Mouse (Mus musculus) forebrain, embryonic 13.5 days (tissue): ENCODE data around the gene Gbgt1. TPM values are rescaled to one million over a fixed set of nuclear protein-coding genes. Genes with fewer than 3 reads are reported as not detected.
"Not testable (repeated sequence)": the region's sequence is repeated elsewhere in the genome, so short reads cannot be mapped to it uniquely, and the experiment has no call there.

ENCODE experiments used
- ATAC-seq: fragments of 200-750 bp; cut with Nextera tagmentation; 2 replicates; pipeline ENCODE4 v1.8.0; 2017
- H3K27ac ChIP-seq: fragments of 300-500 bp; sonication (generic); 2 replicates; pipeline ENCODE4 v1.5.1; 2015; ENCODE audit warnings: inconsistent platforms, mild to moderate bottlenecking, moderate library complexity
- H3K27me3 ChIP-seq: fragments of 300-500 bp; sonication (generic); 2 replicates; pipeline ENCODE4 v1.6.1; 2015; ENCODE audit warnings: mild to moderate bottlenecking, inconsistent platforms
- H3K36me3 ChIP-seq: fragments of 300-500 bp; sonication (generic); 2 replicates; pipeline ENCODE4 v1.6.1; 2015; ENCODE audit warnings: mild to moderate bottlenecking, inconsistent platforms; ENCODE audit not compliant: poor library complexity, severe bottlenecking
- H3K4me1 ChIP-seq: fragments of 300-500 bp; sonication (generic); 2 replicates; pipeline ENCODE4 v1.6.1; 2015; ENCODE audit warnings: inconsistent platforms
- H3K4me2 ChIP-seq: fragments of 300-500 bp; sonication (generic); 2 replicates; pipeline ENCODE4 v1.6.1; 2015; ENCODE audit warnings: inconsistent platforms, mild to moderate bottlenecking, moderate library complexity
- H3K4me3 ChIP-seq: fragments of 300-500 bp; sonication (generic); 2 replicates; pipeline ENCODE4 v1.5.1; 2015; ENCODE audit warnings: mild to moderate bottlenecking, inconsistent platforms
- H3K9ac ChIP-seq: fragments of 300-500 bp; sonication (generic); 2 replicates; pipeline ENCODE4 v1.6.1; 2015; ENCODE audit warnings: mild to moderate bottlenecking, inconsistent platforms
- H3K9me3 ChIP-seq: fragments of 300-500 bp; sonication (generic); replicated peaks from 2 replicates; pipeline ENCODE4 v1.6.1; 2016; ENCODE audit warnings: inconsistent platforms
- WGBS: fragments of 180-500 bp; shearing (Covaris S2); methylation state at CpG from one replicate; pipeline ENCODE4 v1.1.7; 2015; 5-methylcytosine and 5-hydroxymethylcytosine counted together
- polyA plus RNA-seq: library from polyadenylated mRNA; unstranded; fragments of >200 nt; fragmentation: Nextera tagmentation; extraction: Ambion mirVana; gene quantifications from 2 replicates; pipeline ENCODE4 v1.2.1, GENCODE M21; 2015

The Gbgt1 gene
- polyA plus RNA-seq, 1 experiment from 2014 or later, result not detected

- H3K4me3 ChIP-seq, result no peak within 1 kb of the TSS
- no peaks in the 10 kb centered on the region for H3K36me3 ChIP-seq
- no peaks in the 10 kb centered on the region for H3K27me3 ChIP-seq
- ATAC-seq, result no peak
- WGBS, result 78% methylated on average over 3 of the region's 3 CpGs
- H3K9ac ChIP-seq, result no peak within 1 kb of the TSS
- H3K4me1 ChIP-seq, result no peaks in the 10 kb centered on the region
- H3K9me3 ChIP-seq, result no peaks in the 10 kb centered on the region
- H3K27ac ChIP-seq, result no peak within 1 kb of the TSS
- H3K4me2 ChIP-seq, result no peak within 1 kb of the TSS
Measured at GRCm38 (mm10) chr2:28505795-28506194, 9.1 kb downstream of the Gbgt1 start, which contains the start of gene Gm10134. TSS of gene Gm10134 (plus strand) at chr2:28506095.

GRCm38 (mm10) chr2:28506291-28506690 lies 9.6 kb downstream of the Gbgt1 start:
- no peaks in the 10 kb centered on the region for H3K36me3 ChIP-seq
- WGBS, result 82% methylated on average over 6 of the region's 6 CpGs
- H3K4me1 ChIP-seq, result no peaks in the 10 kb centered on the region
- no peak for ATAC-seq
- no peak overlapping the region for H3K4me3 ChIP-seq
- no peak overlapping the region for H3K4me2 ChIP-seq
- H3K9ac ChIP-seq, result no peak overlapping the region
- no peaks in the 10 kb centered on the region for H3K27me3 ChIP-seq
- no peak overlapping the region for H3K27ac ChIP-seq
- H3K9me3 ChIP-seq, result no peaks in the 10 kb centered on the region

GRCm38 (mm10) chr2:28511600-28511999 lies 14.9 kb downstream of the Gbgt1 start:
- peaks cover 29% of the 10 kb centered on the region for H3K4me1 ChIP-seq
- H3K9ac ChIP-seq, H3K27me3 ChIP-seq, ATAC-seq, H3K4me2 ChIP-seq, H3K4me3 ChIP-seq, H3K36me3 ChIP-seq, H3K27ac ChIP-seq, H3K9me3 ChIP-seq: not testable (repeated sequence)
- WGBS, result 52% methylated on average over 5 of the region's 5 CpGs

- peak within 1 kb of the TSS; percentile 84 for H3K4me3 ChIP-seq
- H3K4me2 ChIP-seq, result peak within 1 kb of the TSS; percentile 85
- peaks cover 42% of the 10 kb centered on the region for H3K4me1 ChIP-seq
- 0% methylated on average over 31 of the region's 71 CpGs for WGBS
- peak within 1 kb of the TSS; percentile 96 for H3K9ac ChIP-seq
- H3K36me3 ChIP-seq, result peaks cover 5% of the 10 kb centered on the region; the same call in 1 of the 2 replicates
- H3K27me3 ChIP-seq, result no peaks in the 10 kb centered on the region
- peak within 1 kb of the TSS; percentile 85 for H3K27ac ChIP-seq
- ATAC-seq, result peak; percentile 69
- H3K9me3 ChIP-seq, result no peaks in the 10 kb centered on the region
Measured at GRCm38 (mm10) chr2:28512798-28513401, 16.2 kb downstream of the Gbgt1 start, which contains the start of gene Ralgds. TSS of gene Ralgds (plus strand) at chr2:28513125.

- Histone ChIP-seq H3K9me3 (no peaks in the 10 kb centered on the region), H3K4me1 (peaks cover 50% of the 10 kb centered on the region), H3K27ac (peak overlapping the region; percentile 85), H3K4me3 (peak overlapping the region; percentile 84), H3K27me3 (no peaks in the 10 kb centered on the region), H3K36me3 (peaks cover 5% of the 10 kb centered on the region; the same call in 1 of the 2 replicates), H3K9ac (peak overlapping the region; percentile 96), H3K4me2 (peak overlapping the region; percentile 85)
- 4% methylated on average over 47 of the region's 47 CpGs for WGBS
- ATAC-seq, result peak; percentile 46
Measured at GRCm38 (mm10) chr2:28513431-28514370, 17.0 kb downstream of the Gbgt1 start.

GRCm38 (mm10) chr2:28514489-28514888 lies 17.8 kb downstream of the Gbgt1 start:
- Histone ChIP-seq H3K9ac (peak overlapping the region; percentile 96), H3K27me3 (no peaks in the 10 kb centered on the region), H3K4me2 (peak overlapping the region; percentile 85), H3K4me1 (peaks cover 55% of the 10 kb centered on the region), H3K27ac (peak overlapping the region; percentile 85), H3K4me3 (peak overlapping the region; percentile 84), H3K9me3 (no peaks in the 10 kb centered on the region), H3K36me3 (peaks cover 5% of the 10 kb centered on the region; the same call in 1 of the 2 replicates)
- ATAC-seq, result peak; percentile 30; the same call in 1 of the 2 replicates
- 18% methylated on average over 5 of the region's 5 CpGs for WGBS

- Histone ChIP-seq H3K4me3 (no peak overlapping the region), H3K36me3 (peaks cover 5% of the 10 kb centered on the region; the same call in 1 of the 2 replicates), H3K9ac (no peak overlapping the region), H3K9me3 (no peaks in the 10 kb centered on the region), H3K4me1 (peaks cover 81% of the 10 kb centered on the region), H3K4me2 (peak overlapping the region; percentile 22), H3K27me3 (no peaks in the 10 kb centered on the region), H3K27ac (peak overlapping the region; percentile 44)
- 44% methylated on average over 5 of the region's 5 CpGs for WGBS
- ATAC-seq, result no peak
Measured at GRCm38 (mm10) chr2:28517206-28517909, 20.7 kb downstream of the Gbgt1 start.

- Histone ChIP-seq H3K4me2 (peak overlapping the region; percentile 22), H3K9me3 (no peaks in the 10 kb centered on the region), H3K9ac (no peak overlapping the region), H3K4me3 (no peak overlapping the region), H3K27ac (peak overlapping the region; percentile 53), H3K27me3 (no peaks in the 10 kb centered on the region), H3K4me1 (peaks cover 82% of the 10 kb centered on the region), H3K36me3 (peaks cover 5% of the 10 kb centered on the region; the same call in 1 of the 2 replicates)
- peak; percentile 29; the same call in 1 of the 2 replicates for ATAC-seq
- 22% methylated on average over 2 of the region's 2 CpGs for WGBS
Measured at GRCm38 (mm10) chr2:28518231-28518630, 21.5 kb downstream of the Gbgt1 start.

- Histone ChIP-seq H3K4me2 (no peak overlapping the region), H3K4me3 (no peak overlapping the region), H3K36me3 (peaks cover 5% of the 10 kb centered on the region; the same call in 1 of the 2 replicates), H3K27me3 (no peaks in the 10 kb centered on the region), H3K4me1 (peaks cover 85% of the 10 kb centered on the region), H3K27ac (no peak overlapping the region), H3K9ac (no peak overlapping the region; the same call in 1 of the 2 replicates), H3K9me3 (no peaks in the 10 kb centered on the region)
- no peak for ATAC-seq
- 75% methylated on average over 5 of the region's 5 CpGs for WGBS
Measured at GRCm38 (mm10) chr2:28520581-28520980, 23.9 kb downstream of the Gbgt1 start.

- Histone ChIP-seq H3K4me2 (no peak overlapping the region), H3K27ac (no peak overlapping the region), H3K9me3 (no peaks in the 10 kb centered on the region), H3K27me3 (no peaks in the 10 kb centered on the region), H3K36me3 (peaks cover 1% of the 10 kb centered on the region; the same call in 1 of the 2 replicates), H3K4me1 (peaks cover 86% of the 10 kb centered on the region), H3K4me3 (no peak overlapping the region), H3K9ac (no peak overlapping the region)
- no peak for ATAC-seq
- 80% methylated on average over 6 of the region's 6 CpGs for WGBS
Measured at GRCm38 (mm10) chr2:28521571-28522151, 25.0 kb downstream of the Gbgt1 start.

- Histone ChIP-seq H3K4me3 (no peak overlapping the region), H3K9ac (no peak overlapping the region), H3K4me2 (no peak overlapping the region), H3K4me1 (peaks cover 85% of the 10 kb centered on the region), H3K27ac (no peak overlapping the region), H3K36me3 (no peaks in the 10 kb centered on the region), H3K27me3 (no peaks in the 10 kb centered on the region), H3K9me3 (no peaks in the 10 kb centered on the region)
- WGBS, result 79% methylated on average over 4 of the region's 4 CpGs
- ATAC-seq, result no peak
Measured at GRCm38 (mm10) chr2:28522166-28522565, 25.5 kb downstream of the Gbgt1 start.
